Mouse (Mus musculus) megakaryocyte, adult 5-6 weeks (primary cell): Measurements from ENCODE around the gene Selenom. TPM values are rescaled to one million over a fixed set of nuclear protein-coding genes. Genes with fewer than 3 reads are reported as not detected.

Experiments
- ATAC-seq: 2 replicates; pipeline ENCODE4 v1.8.0; 2016; ENCODE audit warnings: mild to moderate bottlenecking, inconsistent platforms; ENCODE audit not compliant: poor library complexity, severe bottlenecking
- total RNA-seq, 2 experiments: library from RNA; stranded (forward) in 1 of 2; stranded (reverse) in 1 of 2; fragments of 153-499, 151-499 nt in 1 of 2; fragments of 221-1000, 200-1000 nt in 1 of 2; gene quantifications; 2 replicates each; pipeline versions ENCODE4 v1.2.3 to v1.2.4; 2015 to 2017

Gene Selenom
- total RNA-seq, 2 experiments from 2014 or later: 7.6 to 11.8 TPM

DNA sequence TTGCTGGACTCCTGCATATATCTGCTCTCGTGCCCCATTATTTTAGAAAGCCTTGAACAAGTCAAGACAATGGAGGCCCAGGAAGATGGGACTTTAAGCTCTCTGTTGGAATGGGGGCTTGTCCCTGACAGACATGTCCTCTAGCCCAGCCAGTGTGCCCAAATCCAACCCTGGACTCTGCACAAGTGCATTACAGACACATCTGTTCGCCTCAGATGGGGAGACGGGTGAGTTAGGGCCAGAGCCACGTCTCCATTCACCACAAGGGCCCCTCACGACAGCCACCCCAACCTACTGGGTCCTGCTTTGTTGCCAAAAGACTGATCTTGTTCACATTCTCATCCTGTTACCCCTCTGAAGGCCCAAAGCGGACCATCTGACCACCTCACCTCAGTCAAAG, 13.7 kb downstream of the Selenom start:
- ATAC-seq: no peak

DNA sequence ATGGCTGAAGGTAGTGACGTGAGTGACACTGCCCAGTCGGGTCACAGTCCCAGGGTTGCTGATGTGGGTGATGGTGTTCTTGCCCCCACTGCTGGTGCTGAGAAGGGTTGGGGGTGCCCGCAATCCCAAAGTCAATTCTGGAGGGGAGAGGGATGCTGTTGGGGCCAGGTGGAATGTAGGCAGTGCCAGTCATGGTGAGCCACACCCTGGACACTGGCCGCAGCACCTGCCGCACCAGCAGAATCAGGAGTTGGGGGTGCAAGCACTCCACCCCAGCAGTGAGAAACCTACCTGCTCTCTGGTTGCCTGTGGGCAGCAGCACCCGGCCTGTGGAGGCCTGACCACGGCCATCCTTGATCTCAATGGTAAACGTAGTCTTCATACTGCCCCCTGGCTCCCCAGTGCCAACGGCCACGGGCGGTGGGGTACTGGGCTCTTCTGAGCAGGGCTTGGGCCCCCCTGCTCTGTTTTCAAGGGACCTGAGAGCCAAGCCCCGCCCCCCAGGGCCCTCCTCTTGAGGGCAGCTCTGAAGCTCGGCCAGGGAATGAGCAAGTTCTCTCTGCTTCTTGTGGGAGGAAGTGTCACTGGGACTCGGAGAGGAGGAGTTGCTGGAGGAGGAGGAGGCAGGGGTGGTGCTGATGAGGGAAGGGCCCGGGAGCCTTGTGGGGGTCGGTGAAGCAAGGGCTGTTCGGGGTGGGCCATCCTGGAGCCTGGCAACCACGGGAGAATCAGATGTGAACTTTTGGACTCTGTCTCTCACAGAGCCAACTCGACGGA, 15.2 kb downstream of the Selenom start:
- ATAC-seq: no peak

DNA sequence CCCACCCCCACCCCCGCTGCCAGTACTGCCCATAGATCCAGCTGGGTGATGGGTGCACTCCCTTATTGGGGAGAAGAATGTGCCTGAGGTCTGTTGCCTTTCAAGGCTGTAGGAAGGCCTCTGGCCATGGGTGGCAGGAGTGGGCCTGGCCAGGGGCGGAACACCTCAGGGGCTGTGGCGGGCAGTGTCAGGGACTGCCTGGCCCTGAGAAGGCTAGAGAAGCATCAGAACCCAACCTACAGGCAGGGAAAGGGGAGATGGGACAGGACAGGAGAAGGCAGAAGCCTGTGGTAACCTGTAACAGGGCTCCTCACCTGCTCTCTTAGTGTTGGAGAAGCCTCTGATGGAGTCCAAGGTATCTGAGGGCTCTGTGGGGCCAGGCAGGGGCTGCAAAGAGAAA, 16.2 kb downstream of the Selenom start:
- no peak for ATAC-seq

DNA sequence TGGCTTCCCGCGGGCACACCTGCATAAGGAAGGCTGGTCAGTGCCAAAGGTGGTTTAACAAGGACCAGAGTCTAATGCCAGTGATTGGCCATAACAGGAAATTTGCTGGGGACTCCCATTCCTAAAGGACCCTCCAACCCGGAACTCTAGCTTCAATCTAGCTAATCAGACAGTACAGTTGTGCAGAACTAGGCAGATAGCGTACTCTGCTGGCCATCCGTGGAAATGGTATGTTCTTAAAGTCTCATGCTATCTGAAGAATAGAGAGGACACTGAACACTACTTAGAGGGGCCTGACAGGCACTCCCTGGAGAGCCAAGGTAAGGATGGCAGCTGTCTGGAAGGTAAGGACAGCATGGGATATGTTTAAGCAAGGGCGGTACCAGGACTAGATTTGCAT, 17.1 kb downstream of the Selenom start:
- no peak for ATAC-seq

DNA sequence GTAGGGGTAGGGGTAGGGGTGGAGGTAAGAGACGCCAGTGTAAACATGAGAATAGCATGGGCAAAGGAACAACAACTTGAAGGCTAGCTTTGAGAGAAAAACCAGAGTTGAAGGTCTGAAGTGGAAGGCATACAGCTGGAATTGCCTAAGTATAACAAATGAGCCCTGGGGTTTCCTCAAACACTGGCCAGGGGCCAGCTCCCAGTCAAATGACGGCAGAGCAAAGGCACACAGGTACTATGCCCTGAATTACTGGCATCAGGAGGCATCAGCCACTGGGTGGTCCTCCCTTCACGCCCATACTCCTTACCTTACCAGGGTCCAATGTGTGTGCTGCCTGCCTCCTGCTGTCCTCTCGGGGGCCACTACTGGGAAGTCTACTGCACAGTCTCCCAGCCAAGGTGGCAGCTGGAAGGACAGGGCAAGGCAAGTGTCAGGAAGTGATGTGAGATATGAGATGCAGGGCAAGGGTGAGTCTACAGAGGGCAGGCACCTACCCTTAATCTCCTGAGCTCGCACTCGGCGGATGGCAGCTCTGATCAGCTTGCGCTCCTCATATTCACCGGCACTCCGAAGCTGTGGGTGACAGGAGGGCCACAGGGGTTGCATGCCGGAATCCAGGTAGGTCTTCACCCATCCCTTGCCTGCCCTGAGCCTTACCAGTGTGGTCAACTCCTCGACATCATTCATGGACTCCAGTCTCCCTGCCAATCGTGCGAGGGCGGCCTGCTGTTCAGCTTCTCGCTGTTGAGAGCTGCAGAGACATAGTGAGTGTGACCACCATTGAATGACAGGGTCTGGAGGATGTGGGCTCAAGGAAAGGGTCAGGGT, 17.8 kb downstream of the Selenom start:
- ATAC-seq: no peak

DNA sequence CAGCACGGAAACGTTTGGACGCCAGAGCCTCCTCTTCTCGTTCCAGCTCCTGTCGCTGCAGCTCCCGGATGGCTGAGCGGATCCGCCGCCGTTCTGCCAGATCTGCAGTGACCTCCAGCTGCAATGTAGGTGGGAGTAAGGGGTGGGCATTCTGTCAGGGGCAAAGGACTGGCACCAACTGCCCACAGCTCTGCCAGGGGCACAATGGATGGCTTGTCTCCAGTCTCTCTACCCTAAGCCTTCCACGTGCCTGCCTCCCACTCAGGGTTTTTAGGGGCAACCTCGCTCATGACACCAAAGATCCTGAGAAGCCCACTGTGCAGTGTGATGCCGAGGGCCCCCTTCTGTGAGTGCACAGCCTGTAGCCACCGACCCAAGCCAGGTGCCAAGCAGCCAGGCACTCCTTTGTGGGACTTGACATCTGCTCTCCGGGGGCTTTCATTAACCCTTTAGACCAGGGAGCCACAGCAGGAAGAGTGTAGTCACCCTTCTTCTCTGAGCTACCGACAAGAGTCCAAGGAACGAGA, 19.0 kb downstream of the Selenom start:
- ATAC-seq: no peak

DNA sequence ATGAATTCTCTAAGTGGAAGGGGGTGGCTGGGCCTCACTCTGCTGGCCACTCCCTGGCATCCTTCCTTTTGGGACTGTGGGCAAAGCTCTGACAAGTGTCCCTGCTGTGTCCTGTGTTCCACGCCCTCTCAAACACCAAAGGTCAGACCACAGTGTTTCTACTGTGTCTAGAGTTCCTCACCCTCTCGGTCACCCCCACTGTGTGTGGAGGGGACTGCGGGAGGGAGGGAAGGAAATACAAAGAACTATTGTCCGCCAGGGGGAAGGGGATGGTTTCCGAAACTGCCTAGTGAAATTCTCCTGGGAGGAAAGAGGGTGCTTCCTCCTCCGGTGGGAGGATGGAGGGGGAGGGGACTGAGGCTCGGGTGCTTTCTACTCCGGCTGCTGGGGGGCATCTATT, 20.5 kb downstream of the Selenom start:
- peak; percentile 20 for ATAC-seq

DNA sequence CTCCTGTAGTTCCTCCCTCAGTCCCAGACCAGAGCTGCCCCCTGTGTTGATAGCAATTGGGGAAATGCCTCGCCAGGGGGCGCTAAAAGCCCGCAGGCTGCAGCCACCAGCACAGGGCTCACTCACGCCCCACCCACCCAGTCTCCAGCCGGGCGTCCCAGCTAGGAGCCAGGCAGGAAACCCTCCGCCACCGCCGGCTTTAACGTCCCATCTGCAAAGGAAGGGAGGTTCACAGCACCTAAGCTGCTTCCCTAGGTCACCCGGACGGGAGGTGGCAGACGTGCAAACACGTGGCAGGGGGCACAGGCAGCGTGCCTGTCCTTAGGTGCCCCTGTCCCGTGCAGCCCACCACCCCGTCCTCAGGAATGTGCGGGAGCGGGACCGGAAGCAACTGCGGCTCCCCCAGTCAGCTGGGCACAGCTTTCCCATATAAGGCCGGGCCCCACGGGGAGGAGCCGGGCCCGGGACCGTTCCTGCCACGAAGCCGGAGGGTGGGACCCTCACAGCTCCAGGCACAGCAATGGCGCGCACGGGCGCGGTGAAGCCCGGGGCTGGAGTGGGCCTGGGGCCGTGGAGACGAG, 21.0 kb downstream of the Selenom start:
- peak; percentile 81 for ATAC-seq

DNA sequence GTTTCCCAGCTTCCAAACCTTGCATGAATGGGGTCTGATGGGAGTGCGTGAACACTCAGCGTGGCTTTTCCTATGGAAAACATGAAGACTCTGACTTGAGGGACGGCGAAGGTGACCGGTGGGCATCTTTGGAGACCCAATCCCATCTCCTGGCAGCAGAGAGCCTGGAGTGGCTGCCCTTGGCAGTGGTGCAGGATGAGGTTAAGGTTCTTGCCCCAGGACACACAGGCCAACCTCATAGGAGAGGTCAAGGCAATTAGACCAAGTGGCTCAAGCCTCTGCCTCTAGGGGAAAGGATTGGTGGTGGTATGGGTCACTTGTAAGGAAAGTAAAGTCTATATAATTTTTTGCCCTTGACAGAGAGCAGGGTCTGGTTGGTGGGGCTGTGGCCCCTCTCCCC, 21.6 kb downstream of the Selenom start:
- no peak for ATAC-seq

DNA sequence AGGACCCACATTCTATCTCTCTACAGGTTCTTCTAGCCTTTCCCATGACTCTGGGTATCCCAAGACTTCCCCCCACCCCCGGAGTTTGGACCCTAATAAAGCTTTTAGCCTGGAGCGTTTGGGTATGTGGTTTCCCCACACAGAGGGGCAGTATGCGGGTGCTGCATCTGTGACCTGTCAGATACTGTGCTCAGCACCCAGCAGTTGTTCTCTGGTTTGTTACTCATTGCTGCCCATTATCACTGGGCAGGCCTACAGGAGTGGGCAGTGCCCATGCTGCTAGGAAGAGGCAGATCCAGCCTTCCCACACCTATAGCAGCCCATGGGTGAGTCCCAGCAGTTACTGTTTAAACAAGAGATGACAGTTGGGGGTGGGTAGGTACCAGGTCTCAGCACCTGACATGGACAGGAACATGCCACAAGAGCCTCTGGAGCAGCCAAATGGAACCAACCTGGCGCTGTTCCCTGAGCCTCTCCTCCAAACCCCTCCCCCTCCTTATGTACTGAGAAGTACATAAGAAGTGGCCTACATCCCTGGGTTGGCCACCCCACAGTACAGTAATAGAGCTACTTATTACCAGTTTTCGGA, 22.4 kb downstream of the Selenom start:
- no peak for ATAC-seq

DNA sequence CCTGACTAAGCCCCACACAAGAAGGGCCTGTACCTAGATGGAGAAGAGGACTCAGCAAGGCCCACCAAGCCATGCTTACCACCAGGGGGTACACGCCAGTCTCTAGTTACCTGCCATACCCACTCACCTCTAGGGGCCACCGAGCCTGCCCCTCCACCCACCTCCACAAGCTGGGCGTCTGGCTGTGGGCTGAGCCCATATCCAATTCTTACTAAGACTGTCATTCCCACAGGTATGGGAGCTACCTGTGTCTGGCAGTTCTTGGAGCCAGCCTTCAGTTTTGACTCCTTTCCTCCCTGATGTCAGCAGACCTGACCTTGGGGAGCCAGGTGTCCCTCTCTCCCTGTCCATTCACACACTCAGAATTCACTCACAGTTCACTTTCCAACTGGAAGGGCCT, 23.2 kb downstream of the Selenom start:
- no peak for ATAC-seq

DNA sequence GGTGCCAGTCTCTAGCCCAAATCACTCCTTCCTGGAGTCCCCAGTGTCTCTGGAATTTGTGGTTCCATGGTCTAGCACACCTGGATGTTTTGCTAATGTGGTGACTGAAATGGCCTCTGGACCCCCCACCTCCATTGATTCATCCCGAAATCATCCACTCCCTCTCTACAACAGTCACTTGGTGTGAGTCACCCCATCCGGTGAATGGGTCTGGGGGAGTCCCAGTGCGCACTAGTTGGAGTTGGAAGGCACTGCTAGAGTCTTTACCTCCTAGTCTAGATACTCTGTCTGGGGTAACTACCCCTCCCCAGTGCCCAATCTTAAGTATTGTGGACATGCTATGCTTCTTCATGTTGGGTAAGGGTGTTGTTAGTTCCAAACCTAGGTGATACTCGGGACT, 23.9 kb downstream of the Selenom start:
- ATAC-seq: no peak

DNA sequence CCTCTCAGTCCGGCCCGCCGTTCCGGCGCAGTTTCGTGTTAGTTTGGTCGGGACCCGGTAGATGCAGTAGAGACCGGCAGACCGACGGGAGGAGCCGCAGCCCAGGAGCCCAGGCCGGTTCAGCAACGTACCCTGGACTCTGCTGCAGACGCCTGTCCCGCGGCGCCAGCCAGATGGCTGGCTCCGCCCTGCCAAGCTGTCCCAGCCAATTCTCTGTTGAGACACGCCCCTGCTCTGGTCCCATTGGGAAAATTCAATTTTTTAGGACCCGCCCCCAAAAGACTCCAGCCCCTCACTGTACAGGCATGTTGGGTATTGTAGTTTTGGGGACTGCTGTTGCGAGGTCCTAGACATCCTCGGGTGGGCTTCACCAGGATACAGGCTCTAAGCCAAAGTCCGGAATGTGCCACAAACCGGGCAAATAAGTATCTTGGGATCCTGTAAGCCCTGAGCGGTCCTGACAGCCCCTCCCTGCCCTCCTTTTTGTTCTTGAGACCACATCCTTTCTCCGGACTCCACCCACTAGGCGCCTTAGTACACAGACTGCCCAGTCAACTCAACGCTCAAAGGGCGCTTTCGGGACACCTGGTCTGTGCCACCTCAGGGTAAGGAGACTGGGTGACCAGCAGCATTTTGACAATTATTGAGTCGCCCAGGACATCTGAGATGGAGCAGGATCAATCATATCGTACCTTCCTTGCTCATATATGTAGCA, 24.8 kb downstream of the Selenom start:
- ATAC-seq: peak; percentile 76

DNA sequence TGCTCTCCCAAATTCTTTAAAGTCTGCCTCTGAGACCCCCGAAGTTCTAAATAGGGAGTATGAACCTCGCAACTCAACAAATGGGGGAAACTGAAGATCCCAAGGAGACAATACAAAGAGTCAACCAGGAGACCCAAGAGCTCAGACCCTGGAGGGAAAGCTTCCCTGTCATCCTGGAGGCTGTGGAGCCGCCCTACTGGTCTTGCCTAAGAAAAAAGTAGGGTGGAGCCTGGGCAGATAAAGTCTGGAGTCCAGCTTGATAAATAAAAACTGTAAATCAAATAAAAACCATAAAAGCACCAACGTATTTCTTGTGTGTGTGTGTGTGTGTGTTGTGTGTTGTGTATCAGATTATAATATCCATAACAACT, 25.3 kb downstream of the Selenom start:
- ATAC-seq: no peak

DNA sequence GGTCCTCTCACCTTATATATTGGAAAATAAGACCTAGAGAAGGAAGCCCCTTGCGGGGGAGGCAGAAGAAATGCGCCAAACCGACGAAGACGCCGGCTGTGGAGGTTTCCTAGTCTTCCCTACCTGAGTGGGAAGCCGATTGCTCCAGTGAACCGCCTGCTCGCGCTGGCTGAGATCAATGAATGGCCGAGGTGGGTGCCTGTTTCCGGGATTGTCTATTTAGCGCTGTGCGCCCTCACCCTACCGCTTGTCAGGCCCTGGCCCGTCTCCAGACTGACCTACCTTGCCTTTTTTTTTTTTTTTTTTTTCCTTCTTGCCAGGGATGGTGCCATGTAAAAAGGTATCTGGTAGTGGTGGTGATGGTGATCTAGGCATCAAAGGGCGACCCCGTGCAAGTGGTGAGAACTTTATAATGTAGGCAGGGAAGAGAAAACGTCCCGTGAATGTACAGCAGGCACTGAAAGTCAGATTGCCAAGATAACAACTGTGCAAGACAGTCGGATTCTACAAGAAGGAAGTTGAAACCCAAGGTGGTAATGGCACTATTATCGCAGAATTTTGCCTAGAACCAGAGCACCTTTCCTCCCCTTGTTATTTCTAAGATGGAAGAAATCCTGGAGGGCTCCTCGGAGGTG, 26.1 kb downstream of the Selenom start, which contains the start of gene Smtn:
TSS of gene Smtn (minus strand) at position 162 of the 635 bp plus-strand sequence.
- ATAC-seq: no peak

DNA sequence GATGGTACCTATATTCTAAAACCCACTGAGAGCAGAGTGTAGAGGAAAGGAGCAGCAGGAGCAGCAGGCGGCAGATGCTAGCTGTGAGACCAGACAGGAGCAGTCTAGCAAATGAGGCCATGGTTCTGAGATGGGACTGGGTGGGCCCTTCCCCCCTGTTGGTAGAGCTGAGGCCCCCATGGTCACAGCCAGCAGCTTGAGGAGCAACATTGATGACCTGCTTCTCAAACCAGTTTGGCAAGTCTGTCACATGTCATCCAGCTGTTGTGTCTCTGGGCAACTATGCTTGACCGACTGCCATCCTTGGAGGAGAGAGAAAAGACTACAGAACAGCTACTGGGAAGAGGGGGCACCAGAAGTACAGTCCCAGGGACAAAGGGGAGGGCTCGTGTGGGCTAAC, 27.4 kb downstream of the Selenom start:
- no peak for ATAC-seq

DNA sequence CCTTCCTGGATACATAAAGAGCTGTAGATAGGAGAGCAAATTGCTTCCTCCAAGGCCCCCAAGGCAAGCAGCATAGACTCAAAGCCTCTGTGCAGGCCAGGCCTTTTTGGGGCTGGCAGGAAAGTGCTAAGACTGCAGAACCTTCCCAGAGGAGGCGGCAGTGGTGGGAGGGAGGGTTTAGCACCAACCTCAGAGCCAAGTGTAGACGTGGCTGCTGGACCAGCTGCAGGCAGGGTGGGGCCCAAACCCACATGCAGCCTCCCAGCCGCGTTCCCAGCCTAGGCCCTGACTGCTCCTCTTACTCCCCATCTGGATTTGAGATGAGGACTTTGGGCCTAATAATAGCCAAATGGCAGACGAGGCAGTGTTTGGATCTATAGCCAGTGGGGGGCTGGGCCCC, 28.5 kb downstream of the Selenom start:
- no peak for ATAC-seq

DNA sequence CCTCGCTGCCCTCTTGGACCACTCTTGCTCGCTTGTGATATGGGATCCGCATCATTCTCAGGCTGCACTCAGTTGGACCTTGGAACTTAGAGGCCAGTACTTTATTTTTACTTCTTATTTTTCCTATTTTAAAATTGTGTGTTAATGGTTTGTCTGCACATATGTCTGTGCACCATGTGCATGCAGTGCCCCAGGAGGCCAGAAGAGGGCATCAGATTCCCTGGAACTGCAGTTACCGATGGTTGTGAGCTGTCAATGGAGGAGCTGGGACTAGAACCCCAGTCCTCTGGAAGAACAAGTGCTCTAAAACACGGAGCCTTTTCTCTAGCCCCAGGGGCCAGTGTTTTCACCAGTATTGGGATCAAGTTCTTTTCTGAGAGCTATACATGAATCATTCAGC, 29.9 kb downstream of the Selenom start:
- no peak for ATAC-seq

DNA sequence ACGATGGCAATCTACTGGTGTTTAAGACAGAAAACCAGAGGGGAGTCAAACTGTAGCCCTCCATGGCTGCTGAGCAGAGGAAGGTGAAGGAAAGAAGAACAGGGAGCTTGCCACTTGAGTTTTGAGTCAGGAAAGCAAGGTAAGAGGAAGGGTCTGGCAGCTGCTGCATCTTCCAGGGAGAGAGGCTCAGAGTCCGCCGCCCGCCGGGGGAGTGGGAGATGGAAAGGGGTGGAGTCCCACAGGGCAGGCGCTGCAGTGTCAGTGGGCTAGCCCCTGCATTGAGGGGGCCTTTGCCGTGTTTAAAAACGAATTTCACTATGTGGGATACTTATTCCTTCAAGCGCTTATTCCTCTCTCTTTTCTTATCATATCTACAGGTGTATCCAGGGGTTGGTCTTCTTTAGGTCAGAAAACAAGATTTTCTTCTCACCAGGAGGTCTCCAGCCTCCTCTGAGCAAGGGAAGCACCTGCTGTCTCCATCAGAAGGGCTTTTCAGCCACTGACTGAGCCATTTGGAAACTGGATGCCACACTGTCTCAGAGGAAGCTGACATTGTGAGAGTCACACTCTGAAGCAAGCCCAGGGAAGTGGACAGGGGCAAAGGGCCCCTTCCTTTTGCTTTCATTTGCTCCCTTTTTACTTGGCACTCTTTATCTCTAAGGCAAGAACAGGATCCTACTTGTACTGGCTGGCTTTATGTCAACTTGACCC, 31.2 kb downstream of the Selenom start:
- peak; percentile 87 for ATAC-seq

DNA sequence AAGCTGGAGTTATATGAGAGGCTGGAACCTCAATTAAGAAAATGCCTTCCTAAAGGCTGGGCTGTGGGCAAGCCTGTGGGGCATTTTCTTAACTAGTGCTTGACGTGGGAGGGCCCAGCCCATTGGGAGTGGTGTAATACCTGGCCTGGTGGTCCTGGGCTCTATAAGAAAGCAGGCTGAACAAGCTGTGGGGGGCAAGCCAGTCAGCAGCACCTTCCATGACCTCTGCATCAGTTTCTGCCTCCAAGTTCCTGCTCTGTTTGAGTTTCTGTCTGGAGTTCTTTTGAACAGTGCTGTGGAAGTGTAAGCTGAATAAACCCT, 31.7 kb downstream of the Selenom start:
- no peak for ATAC-seq
